Mouse (Mus musculus): ENCODE measurements around the gene Speer4f2. TPM values are rescaled to one million over a fixed set of nuclear protein-coding genes. Genes with fewer than 3 reads are reported as not detected.

The Speer4f2 gene
- polyA plus RNA-seq, 1 experiment from 2014 or later, result not detected

DNA sequence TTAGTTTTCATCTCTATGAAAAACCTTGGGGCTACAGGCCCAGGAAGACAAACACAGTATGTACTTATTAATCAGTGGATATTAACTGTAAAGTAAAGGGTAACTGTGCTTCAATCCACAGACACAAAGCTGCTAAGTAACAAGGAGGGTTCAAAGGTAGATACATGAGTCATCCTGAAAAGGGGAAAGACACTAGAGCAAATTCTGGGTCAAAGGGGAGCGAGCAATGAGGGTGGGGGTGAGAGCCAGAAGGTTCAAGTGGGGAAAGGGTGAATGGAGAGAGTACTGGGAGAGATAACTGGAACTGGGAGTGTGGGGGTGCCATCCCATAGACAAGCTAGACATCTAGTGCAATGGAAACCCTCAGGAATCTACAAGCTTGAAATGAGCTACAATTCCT is 54.0 kb downstream of the Speer4f2 start:
- ATAC-seq (ENCODE audit: insufficient number of reproducible peaks, insufficient read depth, low FRiP score, low read depth), result no peak
- Histone ChIP-seq H3K9me3 (ENCODE audit: control insufficient read depth, low read depth, low read length) (no peaks in the 10 kb centered on the region), H3K27me3 (ENCODE audit: control insufficient read depth, insufficient read depth, low read length) (no peaks in the 10 kb centered on the region), H3K4me3 (ENCODE audit: low read depth, low read length) (no peak overlapping the region), H3K27ac (ENCODE audit: low read length) (no peak overlapping the region), H3K4me2 (replicated peaks; ENCODE audit: low read depth, low read length) (no peak overlapping the region), H3K4me1 (ENCODE audit: control insufficient read depth, insufficient read depth, low read length) (no peaks in the 10 kb centered on the region), H3K9ac (replicated peaks; ENCODE audit: low read depth, low read length) (no peak overlapping the region), H3K36me3 (ENCODE audit: control insufficient read depth, insufficient read depth, low read length) (no peaks in the 10 kb centered on the region)
- 79% methylated on average over 1 of the region's 1 CpGs for WGBS

Other genes with a start within 250 kb of the Speer4f2 start
- gene Speer4f1, start 102.9 kb downstream of the Speer4f2 start, polyA plus RNA-seq (2014; fragmentation: Nextera tagmentation; extraction: Ambion mirVana), result not detected in 2 replicates
- 72.0 and 74.7 TPM in 2 replicates for gene Sema3c, start 201.1 kb downstream of the Speer4f2 start, polyA plus RNA-seq (2014; fragmentation: Nextera tagmentation; extraction: Ambion mirVana)

Measured in stomach, embryonic 14.5 days (tissue).